Mouse (Mus musculus): ENCODE data around the gene Trhr2. TPM values are rescaled to one million over a fixed set of nuclear protein-coding genes. Genes with fewer than 3 reads are reported as not detected.
A peak's percentile ranks its signal among the peaks of the same experiment; 100 is the strongest.

The Trhr2 gene
- polyA plus RNA-seq, 1 experiment, result 0.05 TPM

- 80% methylated on average over 10 of the region's 10 CpGs for whole genome bisulfite sequencing
- Histone ChIP-seq H3K36me3 (ENCODE audit: control insufficient read depth, insufficient read depth, low read length) (no peaks in the 10 kb centered on the region), H3K27me3 (replicated peaks; ENCODE audit: control insufficient read depth, insufficient read depth, low read length) (no peaks in the 10 kb centered on the region), H3K4me3 (ENCODE audit: insufficient read depth, low read depth, low read length) (no peak overlapping the region), H3K4me1 (ENCODE audit: control insufficient read depth, insufficient read depth, low read length) (peaks cover 2% of the 10 kb centered on the region; the same call in 1 of the 2 replicates), H3K27ac (ENCODE audit: insufficient read depth, low read depth, low read length) (no peak overlapping the region)
- no peak for TF ChIP-seq CTCF (conservative IDR thresholded peaks at IDR 0.05; ENCODE audit: insufficient read depth, insufficient read length, low read depth, low read length)
- no peak for TF ChIP-seq POLR2A (IDR thresholded peaks at IDR 0.05; ENCODE audit: low read depth, low read length)
- no peak for DNase-seq
Measured at GRCm38 (mm10) chr8:122368494-122368893, 7.9 kb upstream of the Trhr2 start.

- TF ChIP-seq CTCF (conservative IDR thresholded peaks at IDR 0.05; ENCODE audit: insufficient read depth, insufficient read length, low read depth, low read length) (no peak), POLR2A (IDR thresholded peaks at IDR 0.05; ENCODE audit: low read depth, low read length) (no peak)
- Histone ChIP-seq H3K36me3 (ENCODE audit: control insufficient read depth, insufficient read depth, low read length) (no peaks in the 10 kb centered on the region), H3K4me3 (ENCODE audit: insufficient read depth, low read depth, low read length) (no peak overlapping the region), H3K27me3 (replicated peaks; ENCODE audit: control insufficient read depth, insufficient read depth, low read length) (no peaks in the 10 kb centered on the region), H3K4me1 (ENCODE audit: control insufficient read depth, insufficient read depth, low read length) (no peaks in the 10 kb centered on the region), H3K27ac (ENCODE audit: insufficient read depth, low read depth, low read length) (no peak overlapping the region)
- 41% methylated on average over 7 of the region's 8 CpGs for WGBS
- no peak for DNase-seq
Measured at GRCm38 (mm10) chr8:122362967-122363366, 2.4 kb upstream of the Trhr2 start.

DNA sequence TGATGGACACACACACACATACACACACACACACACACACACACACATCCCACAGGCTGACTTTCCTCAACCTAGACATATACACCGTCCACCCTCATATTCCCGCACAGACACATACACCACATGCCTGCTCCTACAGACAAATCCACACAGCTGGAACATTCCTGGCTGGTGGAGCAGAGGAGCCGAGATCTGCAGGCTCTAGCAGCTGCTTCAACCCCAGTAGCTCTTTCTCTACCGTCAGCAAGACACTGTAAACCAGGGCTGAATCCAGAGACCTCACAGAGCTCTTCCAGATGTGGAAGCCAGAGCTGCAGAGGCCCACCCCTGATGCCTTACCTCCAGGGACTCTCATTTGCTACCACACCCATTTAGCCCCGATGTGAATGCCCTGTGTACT is 1.7 kb upstream of the Trhr2 start:
- Histone ChIP-seq H3K27me3 (replicated peaks; ENCODE audit: control insufficient read depth, insufficient read depth, low read length) (no peaks in the 10 kb centered on the region), H3K4me3 (ENCODE audit: insufficient read depth, low read depth, low read length) (no peak overlapping the region), H3K4me1 (ENCODE audit: control insufficient read depth, insufficient read depth, low read length) (no peaks in the 10 kb centered on the region), H3K27ac (ENCODE audit: insufficient read depth, low read depth, low read length) (no peak overlapping the region), H3K36me3 (ENCODE audit: control insufficient read depth, insufficient read depth, low read length) (no peaks in the 10 kb centered on the region)
- WGBS, result 58% methylated on average over 5 of the region's 5 CpGs
- TF ChIP-seq POLR2A (IDR thresholded peaks at IDR 0.05; ENCODE audit: low read depth, low read length) (no peak), CTCF (conservative IDR thresholded peaks at IDR 0.05; ENCODE audit: insufficient read depth, insufficient read length, low read depth, low read length) (no peak)
- no peak for DNase-seq

DNA sequence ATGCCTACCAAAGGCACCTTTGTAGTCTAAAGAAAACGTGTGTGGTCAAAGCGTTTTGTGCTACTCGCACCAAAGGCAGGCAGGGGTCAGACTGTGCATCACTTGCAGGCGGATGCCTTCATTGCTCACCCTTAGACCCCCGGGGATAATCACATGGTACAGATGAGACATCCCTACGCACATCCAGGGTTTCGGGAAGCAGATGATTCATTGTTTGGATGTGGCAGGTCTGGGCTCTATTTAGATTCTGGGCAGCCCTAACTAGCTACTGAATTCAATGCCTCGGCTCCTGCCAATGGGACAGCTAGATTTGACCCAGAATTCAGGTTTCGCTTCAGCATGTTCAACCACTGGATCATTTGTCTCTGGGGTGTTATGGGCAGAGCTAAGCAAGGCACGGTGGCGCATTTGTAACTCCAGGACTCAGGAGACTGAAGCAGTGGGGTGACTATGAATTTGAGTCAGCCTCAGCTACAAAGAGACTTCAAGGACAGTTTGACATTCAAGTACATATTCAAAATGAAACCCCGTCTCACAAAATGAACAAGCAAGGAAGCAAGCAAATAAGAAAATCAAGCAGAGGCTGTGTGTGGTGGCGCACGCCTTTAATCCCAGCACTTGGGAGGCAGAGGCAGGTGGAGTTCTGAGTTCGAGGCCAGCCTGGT is 1.3 kb downstream of the Trhr2 start:
- Histone ChIP-seq H3K27me3 (replicated peaks; ENCODE audit: control insufficient read depth, insufficient read depth, low read length) (no peaks in the 10 kb centered on the region), H3K4me3 (ENCODE audit: insufficient read depth, low read depth, low read length) (no peak overlapping the region), H3K36me3 (ENCODE audit: control insufficient read depth, insufficient read depth, low read length) (no peaks in the 10 kb centered on the region), H3K27ac (ENCODE audit: insufficient read depth, low read depth, low read length) (no peak overlapping the region), H3K4me1 (ENCODE audit: control insufficient read depth, insufficient read depth, low read length) (no peaks in the 10 kb centered on the region)
- 79% methylated on average over 15 of the region's 15 CpGs for WGBS
- DNase-seq, result no peak
- no peak for TF ChIP-seq POLR2A (IDR thresholded peaks at IDR 0.05; ENCODE audit: low read depth, low read length)
- TF ChIP-seq CTCF (conservative IDR thresholded peaks at IDR 0.05; ENCODE audit: insufficient read depth, insufficient read length, low read depth, low read length), result no peak

DNA sequence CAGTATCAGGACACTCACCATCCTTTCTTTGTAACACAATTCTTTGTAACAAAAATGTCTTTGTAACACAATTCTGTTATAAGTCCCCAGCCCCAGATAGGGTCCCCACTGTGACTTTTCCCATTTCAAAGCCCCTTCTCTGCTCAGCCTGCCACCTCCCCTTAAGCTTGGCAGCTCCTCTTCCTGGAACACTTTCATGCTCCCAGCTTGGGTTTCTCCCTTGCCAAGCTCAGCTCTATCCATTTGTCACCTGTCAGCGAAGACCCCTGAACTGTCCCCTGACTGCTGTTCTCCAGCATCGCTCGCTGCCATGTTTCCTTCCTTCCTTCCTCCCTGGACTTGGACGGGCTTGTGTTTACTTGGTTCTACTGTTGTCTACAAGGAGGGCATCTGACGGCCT is 2.9 kb downstream of the Trhr2 start:
- Histone ChIP-seq H3K27me3 (replicated peaks; ENCODE audit: control insufficient read depth, insufficient read depth, low read length) (no peaks in the 10 kb centered on the region), H3K36me3 (ENCODE audit: control insufficient read depth, insufficient read depth, low read length) (no peaks in the 10 kb centered on the region), H3K27ac (ENCODE audit: insufficient read depth, low read depth, low read length) (no peak overlapping the region), H3K4me1 (ENCODE audit: control insufficient read depth, insufficient read depth, low read length) (no peaks in the 10 kb centered on the region), H3K4me3 (ENCODE audit: insufficient read depth, low read depth, low read length) (no peak overlapping the region)
- DNase-seq, result no peak
- WGBS, result 79% methylated on average over 5 of the region's 5 CpGs
- TF ChIP-seq CTCF (conservative IDR thresholded peaks at IDR 0.05; ENCODE audit: insufficient read depth, insufficient read length, low read depth, low read length) (no peak), POLR2A (IDR thresholded peaks at IDR 0.05; ENCODE audit: low read depth, low read length) (no peak)

DNA sequence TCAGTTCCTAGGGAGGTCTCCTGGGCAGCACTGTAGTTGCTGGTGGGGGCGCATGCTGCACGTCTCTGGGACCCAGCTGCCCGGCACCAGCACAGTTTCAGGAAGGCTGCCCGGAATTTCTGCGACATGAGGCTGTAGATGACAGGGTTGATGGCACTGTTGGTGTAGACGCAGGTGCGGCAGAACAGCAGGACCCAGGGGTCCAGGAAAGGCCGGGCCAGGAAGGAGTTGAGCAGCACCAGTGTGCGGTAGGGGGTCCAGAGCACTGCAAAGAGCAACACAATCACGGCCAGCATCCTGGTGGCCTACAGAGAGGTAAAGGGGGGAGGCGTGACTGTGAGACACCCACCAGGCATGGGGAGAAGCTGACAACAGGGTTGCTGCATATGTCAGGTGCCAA is 3.3 kb downstream of the Trhr2 start:
- H3K4me1 ChIP-seq (ENCODE audit: control insufficient read depth, insufficient read depth, low read length), result no peaks in the 10 kb centered on the region
- no peaks in the 10 kb centered on the region for H3K27me3 ChIP-seq (replicated peaks; ENCODE audit: control insufficient read depth, insufficient read depth, low read length)
- H3K27ac ChIP-seq (ENCODE audit: insufficient read depth, low read depth, low read length), result no peak overlapping the region
- H3K36me3 ChIP-seq (ENCODE audit: control insufficient read depth, insufficient read depth, low read length), result no peaks in the 10 kb centered on the region
- no peak overlapping the region for H3K4me3 ChIP-seq (ENCODE audit: insufficient read depth, low read depth, low read length)
- no peak for DNase-seq
- no peak for TF ChIP-seq CTCF (conservative IDR thresholded peaks at IDR 0.05; ENCODE audit: insufficient read depth, insufficient read length, low read depth, low read length)
- TF ChIP-seq POLR2A (IDR thresholded peaks at IDR 0.05; ENCODE audit: low read depth, low read length), result no peak
- WGBS, result 80% methylated on average over 11 of the region's 11 CpGs

GRCm38 (mm10) chr8:122355642-122356606 is 4.6 kb downstream of the Trhr2 start:
- H3K4me3 ChIP-seq (ENCODE audit: insufficient read depth, low read depth, low read length), result no peak overlapping the region

More at GRCm38 (mm10) chr8:122355642-122356606, 4.6 kb downstream of the Trhr2 start:
- Histone ChIP-seq H3K36me3 (ENCODE audit: control insufficient read depth, insufficient read depth, low read length) (no peaks in the 10 kb centered on the region), H3K4me1 (ENCODE audit: control insufficient read depth, insufficient read depth, low read length) (no peaks in the 10 kb centered on the region), H3K27ac (ENCODE audit: insufficient read depth, low read depth, low read length) (no peak overlapping the region), H3K27me3 (replicated peaks; ENCODE audit: control insufficient read depth, insufficient read depth, low read length) (no peaks in the 10 kb centered on the region)
- WGBS, result 75% methylated on average over 9 of the region's 9 CpGs
- TF ChIP-seq POLR2A (IDR thresholded peaks at IDR 0.05; ENCODE audit: low read depth, low read length) (no peak), CTCF (conservative IDR thresholded peaks at IDR 0.05; ENCODE audit: insufficient read depth, insufficient read length, low read depth, low read length) (no peak)
- DNase-seq, result peak; percentile 42
